ENCODE assay signal across 12 mouse cellular contexts in the genomic region with DNA sequence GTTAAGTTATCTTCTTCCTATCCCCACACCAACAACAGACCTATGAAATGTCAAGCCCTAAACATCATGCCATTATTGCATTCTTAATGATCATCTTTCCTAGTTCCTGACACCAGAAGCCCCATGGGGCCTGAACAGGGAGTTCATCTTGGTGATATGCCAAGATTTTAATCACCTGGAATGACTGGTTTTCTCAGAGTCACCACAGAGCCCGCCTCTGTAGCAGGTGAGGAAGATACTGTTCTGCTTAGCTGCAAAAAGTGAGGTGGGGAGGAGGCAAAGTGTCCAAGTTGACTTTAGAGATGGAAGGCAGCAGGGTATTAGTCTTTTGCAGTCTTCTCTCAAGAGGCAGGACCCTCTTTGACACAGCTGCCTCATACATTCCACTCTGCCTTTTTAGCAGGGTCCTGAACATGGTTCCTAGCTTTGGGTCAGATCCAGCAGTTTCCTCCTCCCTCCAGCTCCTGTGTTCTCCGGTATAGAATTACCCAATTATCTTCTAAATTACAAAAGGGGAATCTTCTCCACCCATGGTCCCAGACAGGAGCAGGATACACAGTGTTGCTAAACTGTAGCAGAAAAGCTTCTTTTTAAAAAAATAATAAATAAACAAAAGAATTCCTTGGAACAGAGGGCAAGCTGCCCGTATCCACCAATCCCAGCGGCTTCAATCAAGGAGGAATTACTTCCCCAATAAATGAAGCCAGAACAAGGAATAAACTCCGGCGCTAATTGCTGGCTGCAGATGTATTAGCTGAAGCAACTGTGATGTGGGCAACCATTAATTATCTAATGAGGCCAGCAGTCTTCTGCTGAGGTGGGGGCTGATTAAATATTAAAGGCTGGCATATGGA.
DNase-seq lines count a peak whose midpoint lies in the region; ATAC-seq and TF ChIP-seq lines count a peak whose summit lies in the region.
"Had no signal": no experiment of that assay in that cellular context is flagged by ENCODE, and none has a peak within 500 bp of the region (broad histone marks: within the 10 kb centered on the region; RNA-seq: fewer than 3 reads in every experiment).

No protein-coding gene starts in this region.

- H3K9me3 ChIP-seq in kidney, postnatal 0 days (replicated peaks; ENCODE audit: low read length): no peaks in the 10 kb centered on the region
- H3K9me3 ChIP-seq in embryonic facial prominence, embryonic 14.5 days (ENCODE audit: control insufficient read depth, low read length): no peaks in the 10 kb centered on the region
- no peaks in the 10 kb centered on the region for H3K9me3 ChIP-seq in hindbrain, embryonic 11.5 days (ENCODE audit: control insufficient read depth, low read length)
- H3K9me3 ChIP-seq in midbrain, postnatal 0 days (ENCODE audit: low read length): no peaks in the 10 kb centered on the region

- no peak overlapping the region for H3K4me2 ChIP-seq in kidney, postnatal 0 days (ENCODE audit: low read length)
- H3K4me2 ChIP-seq in embryonic facial prominence, embryonic 14.5 days (ENCODE audit: low read depth, low read length): peak overlapping the region; percentile 16
- no peak overlapping the region for H3K4me2 ChIP-seq in hindbrain, embryonic 11.5 days (replicated peaks; ENCODE audit: low read depth, low read length)
- no peak overlapping the region for H3K4me2 ChIP-seq in midbrain, postnatal 0 days (ENCODE audit: low read depth, low read length, poor library complexity, severe bottlenecking)

- no peaks in the 10 kb centered on the region for H3K36me3 ChIP-seq in kidney, postnatal 0 days (ENCODE audit: insufficient read depth, low read length)
- H3K36me3 ChIP-seq in embryonic facial prominence, embryonic 14.5 days (ENCODE audit: control insufficient read depth, insufficient read depth, low read length): no peaks in the 10 kb centered on the region
- no peaks in the 10 kb centered on the region for H3K36me3 ChIP-seq in hindbrain, embryonic 11.5 days (ENCODE audit: control insufficient read depth, insufficient read depth, low read length)
- H3K36me3 ChIP-seq in midbrain, postnatal 0 days (ENCODE audit: insufficient read depth, low read length): no peaks in the 10 kb centered on the region

- DNase-seq in kidney, postnatal 0 days (ENCODE audit: low spot score): peak; percentile 33
- DNase-seq in kidney, postnatal 10 days: no peak
- DNase-seq in embryonic facial prominence, embryonic 14.5 days (ENCODE audit: low spot score): peak; percentile 85
- DNase-seq in hindbrain, embryonic 11.5 days (ENCODE audit: low spot score): peak; percentile 7
- DNase-seq in midbrain, postnatal 0 days (ENCODE audit: low spot score): peak; percentile 57
- DNase-seq in adrenal gland, postnatal 36 days: no peak
- no peak for DNase-seq in thymus, postnatal 14 days
- no peak for DNase-seq in cerebellum, adult 18-20 months
- DNase-seq: cerebellum, adult 2 months; kidney, postnatal 36 days had no signal

- H3K27ac ChIP-seq in kidney, postnatal 0 days: no peak overlapping the region
- no peak overlapping the region for H3K27ac ChIP-seq in embryonic facial prominence, embryonic 14.5 days (replicated peaks; ENCODE audit: low read depth, low read length)
- no peak overlapping the region for H3K27ac ChIP-seq in hindbrain, embryonic 11.5 days (ENCODE audit: low read depth, low read length)
- H3K27ac ChIP-seq in midbrain, postnatal 0 days (ENCODE audit: low read depth, low read length): no peak overlapping the region

- H3K4me1 ChIP-seq in kidney, postnatal 0 days (replicated peaks; ENCODE audit: insufficient read depth, low read length): no peaks in the 10 kb centered on the region
- peaks cover 15% of the 10 kb centered on the region for H3K4me1 ChIP-seq in embryonic facial prominence, embryonic 14.5 days (ENCODE audit: control insufficient read depth, insufficient read depth, low read length)
- no peaks in the 10 kb centered on the region for H3K4me1 ChIP-seq in hindbrain, embryonic 11.5 days (replicated peaks; ENCODE audit: control insufficient read depth, insufficient read depth, low read length)
- H3K4me1 ChIP-seq in midbrain, postnatal 0 days (ENCODE audit: insufficient read depth, low read length): peaks cover 7% of the 10 kb centered on the region; the same call in 1 of the 2 replicates

- H3K27me3 ChIP-seq in kidney, postnatal 0 days (ENCODE audit: insufficient read depth, low read length): no peaks in the 10 kb centered on the region
- H3K27me3 ChIP-seq in embryonic facial prominence, embryonic 14.5 days (replicated peaks; ENCODE audit: control insufficient read depth, insufficient read depth, low read length): no peaks in the 10 kb centered on the region
- H3K27me3 ChIP-seq in hindbrain, embryonic 11.5 days (ENCODE audit: control insufficient read depth, insufficient read depth, low read length): no peaks in the 10 kb centered on the region
- H3K27me3 ChIP-seq in midbrain, postnatal 0 days (ENCODE audit: insufficient read depth, low read length): no peaks in the 10 kb centered on the region

- ATAC-seq in kidney, postnatal 0 days (replicated peaks; ENCODE audit: low FRiP score, low read depth): no peak
- ATAC-seq in embryonic facial prominence, embryonic 14.5 days (ENCODE audit: low read depth): peak; percentile 87
- no peak for ATAC-seq in hindbrain, embryonic 11.5 days (ENCODE audit: low FRiP score)
- ATAC-seq in midbrain, postnatal 0 days (ENCODE audit: low FRiP score): no peak
- ATAC-seq: lung, postnatal 0 days had no signal

- no peak overlapping the region for H3K9ac ChIP-seq in kidney, postnatal 0 days (ENCODE audit: low read depth, low read length)
- H3K9ac ChIP-seq in embryonic facial prominence, embryonic 14.5 days (ENCODE audit: low read depth, low read length): no peak overlapping the region
- no peak overlapping the region for H3K9ac ChIP-seq in hindbrain, embryonic 11.5 days (ENCODE audit: low read depth, low read length)
- H3K9ac ChIP-seq in midbrain, postnatal 0 days (replicated peaks; ENCODE audit: low read length, poor library complexity, severe bottlenecking): no peak overlapping the region

- 25% methylated on average over 6 of the region's 6 CpGs for WGBS in kidney, postnatal 0 days
- 35% methylated on average over 6 of the region's 6 CpGs for WGBS in embryonic facial prominence, embryonic 14.5 days
- 64% methylated on average over 6 of the region's 6 CpGs for WGBS in hindbrain, embryonic 11.5 days
- 35% methylated on average over 6 of the region's 6 CpGs for WGBS in midbrain, postnatal 0 days

- no peak for TF ChIP-seq CTCF in kidney, postnatal 0 days (IDR thresholded peaks at IDR 0.05; ENCODE audit: low read depth)
- no peak for TF ChIP-seq CTCF in midbrain, postnatal 0 days (IDR thresholded peaks at IDR 0.05)

- no peak overlapping the region for H3K4me3 ChIP-seq in kidney, postnatal 0 days (replicated peaks; ENCODE audit: low read depth, low read length)
- no peak overlapping the region for H3K4me3 ChIP-seq in embryonic facial prominence, embryonic 14.5 days (ENCODE audit: low read depth, low read length)
- H3K4me3 ChIP-seq in hindbrain, embryonic 11.5 days (ENCODE audit: low read depth, low read length): no peak overlapping the region
- no peak overlapping the region for H3K4me3 ChIP-seq in midbrain, postnatal 0 days (ENCODE audit: low read depth, low read length)
- H3K4me3 ChIP-seq: erythroblast, embryonic 14.5 days had no signal

Comparison
In these comparisons a context has a peak if more than half of its experiments do, and no peak if none do; other contexts are left out.
1. DNase-seq: peak in kidney, postnatal 0 days (single experiment), embryonic facial prominence, embryonic 14.5 days (single experiment), hindbrain, embryonic 11.5 days (single experiment) and midbrain, postnatal 0 days (single experiment); none in kidney, postnatal 10 days (single experiment), adrenal gland, postnatal 36 days (0 of 2), thymus, postnatal 14 days (single experiment) and cerebellum, adult 18-20 months (0 of 2).